Mouse (Mus musculus): ENCODE results near the gene Sec1.

GRCm38 (mm10) chr7:45682144-45683126, 11.8 kb downstream of the Sec1 start:
- TF ChIP-seq CTCF (IDR thresholded peaks at IDR 0.05; ENCODE audit: borderline replicate concordance, insufficient read depth, low read length) (peak; percentile 99), POLR2A (IDR thresholded peaks at IDR 0.05; ENCODE audit: low read depth, low read length) (peak; percentile 44; the same call in 1 of the 2 replicates)

Measured in embryonic fibroblast, embryonic 13.5 days (primary cell).